20 mouse cellular contexts compared by ENCODE assay signal in genomic region chr6:91681841-91682240, GRCm38 (mm10).
"Had no signal": no experiment of that assay in that cellular context is flagged by ENCODE, and none has a peak within 500 bp of the region (broad histone marks: within the 10 kb centered on the region; RNA-seq: fewer than 3 reads in every experiment).

No protein-coding gene starts in this region.

- DNase-seq: gastrocnemius, postnatal 10 days; heart, adult 11 months; heart, postnatal 10 days; heart, postnatal 4 days; kidney, adult 18-20 months; kidney, adult 8-10 months; kidney, postnatal 10 days; kidney, postnatal 4 days had no signal

- H3K9me3 ChIP-seq: heart, embryonic 10.5 days; heart, embryonic 12.5 days; hindbrain, embryonic 10.5 days; hindbrain, embryonic 12.5 days; intestine, embryonic 15.5 days; limb, embryonic 10.5 days; limb, embryonic 12.5 days; liver, embryonic 12.5 days had no signal

- H3K27ac ChIP-seq: intestine, embryonic 15.5 days; layer of hippocampus, adult 2 months; left cerebral cortex, adult 2 months; limb, embryonic 12.5 days; liver, embryonic 14.5 days had no signal

- H3K36me3 ChIP-seq: heart, embryonic 10.5 days; heart, embryonic 12.5 days; hindbrain, embryonic 10.5 days; hindbrain, embryonic 12.5 days; intestine, embryonic 15.5 days; limb, embryonic 10.5 days; limb, embryonic 12.5 days; liver, embryonic 12.5 days had no signal

- H3K9ac ChIP-seq: heart, embryonic 12.5 days; hindbrain, embryonic 12.5 days; hindbrain, embryonic 14.5 days; intestine, embryonic 15.5 days; limb, embryonic 12.5 days; liver, embryonic 14.5 days had no signal

- H3K27me3 ChIP-seq: hindbrain, embryonic 12.5 days; intestine, embryonic 15.5 days; limb, embryonic 12.5 days; liver, embryonic 12.5 days had no signal

- H3K4me3 ChIP-seq: heart, embryonic 10.5 days; heart, embryonic 12.5 days; hindbrain, embryonic 10.5 days; hindbrain, embryonic 12.5 days; intestine, embryonic 15.5 days; layer of hippocampus, adult 2 months; left cerebral cortex, adult 2 months; limb, embryonic 10.5 days; limb, embryonic 12.5 days; liver, embryonic 12.5 days had no signal
